Mouse (Mus musculus): ENCODE measurements around the gene Fam13c. TPM values are rescaled to one million over a fixed set of nuclear protein-coding genes. Genes with fewer than 3 reads are reported as not detected.

Gene Fam13c
- polyA plus RNA-seq, 1 experiment from 2014 or later: 8.5 TPM

DNA sequence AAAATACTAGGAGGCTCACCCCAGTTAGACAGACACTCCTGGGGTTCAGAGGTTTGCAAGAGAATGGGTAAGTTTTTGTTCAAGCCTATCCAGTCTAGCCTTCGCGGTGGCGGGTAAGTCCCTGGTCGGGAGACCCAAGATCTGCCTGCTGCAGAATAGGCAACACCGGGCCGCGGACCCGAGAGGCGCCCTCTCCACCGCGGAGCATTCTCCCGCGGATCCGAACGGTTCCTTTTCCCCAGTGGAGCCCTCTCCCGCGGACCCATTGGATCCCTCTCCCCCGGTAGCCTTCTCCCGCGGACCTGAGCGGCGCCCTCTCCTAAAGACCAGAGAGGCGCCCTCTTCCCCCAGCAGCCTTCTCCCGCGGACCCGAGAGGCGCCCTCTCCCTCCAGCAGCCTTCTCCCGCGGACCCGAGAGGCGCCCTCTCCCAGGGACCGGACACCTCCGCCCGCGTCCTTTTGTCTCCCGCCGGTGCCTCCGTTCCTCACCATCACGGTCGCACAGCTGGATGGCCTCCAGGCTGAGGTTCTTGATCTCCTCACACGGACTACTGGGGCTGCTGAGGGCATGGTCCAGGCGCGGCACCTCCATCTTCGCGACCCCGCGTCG is 158.3 kb downstream of the Fam13c start:
- Histone ChIP-seq H3K27ac (replicated peaks) (peak overlapping the region; percentile 77), H3K4me1 (peaks cover 17% of the 10 kb centered on the region), H3K4me3 (peak overlapping the region; percentile 78), H3K9me3 (no peaks in the 10 kb centered on the region), H3K36me3 (replicated peaks) (no peaks in the 10 kb centered on the region), H3K27me3 (replicated peaks; ENCODE audit: low read depth, poor library complexity, severe bottlenecking) (peaks cover 46% of the 10 kb centered on the region)
- DNase-seq (ENCODE audit: low spot score): peak; percentile 68
- under 1% methylated on average over 48 of the region's 48 CpGs for WGBS

DNA sequence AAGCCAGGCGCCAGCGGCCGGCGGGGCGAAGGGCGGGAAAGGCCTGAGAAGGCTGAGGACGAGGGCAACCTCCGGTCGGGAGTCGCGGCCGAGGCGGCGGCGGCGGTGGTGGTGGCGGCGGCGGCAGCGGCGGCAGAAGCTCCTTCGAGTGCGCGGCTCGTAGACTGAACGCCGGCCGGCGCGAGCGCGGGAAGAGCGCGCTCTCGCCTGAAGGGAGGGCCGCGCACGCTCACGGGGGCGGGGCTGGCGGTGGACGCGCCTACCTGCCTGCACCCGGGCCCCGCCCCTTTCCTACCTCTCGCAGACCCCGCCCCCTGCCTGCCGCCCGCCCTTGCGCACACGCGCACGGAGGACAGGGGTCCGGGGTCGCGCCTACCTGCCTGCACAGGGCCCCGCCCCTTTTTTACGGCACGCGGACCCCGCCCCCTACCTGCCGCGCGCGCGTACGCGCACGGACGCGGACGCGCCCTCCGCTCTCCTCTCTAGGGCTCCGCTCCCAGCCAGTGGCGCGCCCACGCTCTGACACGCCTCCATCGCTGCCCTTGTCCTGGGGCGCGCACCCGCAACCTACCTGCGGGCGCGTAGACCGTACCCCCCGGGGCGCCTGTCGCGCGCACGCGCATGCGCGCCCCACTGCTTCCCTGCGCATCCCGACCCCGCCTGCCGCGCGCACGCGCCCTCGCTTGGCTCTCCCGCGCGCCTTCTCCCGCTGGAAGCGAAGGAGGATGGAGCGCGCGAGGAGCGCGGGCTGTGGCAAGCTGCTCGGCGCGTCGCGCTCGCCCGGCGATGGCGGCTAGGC is 159.0 kb downstream of the Fam13c start:
- WGBS: under 1% methylated on average over 124 of the region's 124 CpGs
- DNase-seq (ENCODE audit: low spot score): peak; percentile 91
- no peaks in the 10 kb centered on the region for H3K9me3 ChIP-seq
- H3K4me3 ChIP-seq: peak overlapping the region; percentile 78
- peaks cover 17% of the 10 kb centered on the region for H3K4me1 ChIP-seq
- H3K36me3 ChIP-seq (replicated peaks): no peaks in the 10 kb centered on the region
- H3K27me3 ChIP-seq (replicated peaks; ENCODE audit: low read depth, poor library complexity, severe bottlenecking): peaks cover 46% of the 10 kb centered on the region
- H3K27ac ChIP-seq (replicated peaks): peak overlapping the region; percentile 78

- H3K27ac ChIP-seq (replicated peaks): peak overlapping the region; percentile 78
- no peaks in the 10 kb centered on the region for H3K36me3 ChIP-seq (replicated peaks)
- peak overlapping the region; percentile 78 for H3K4me3 ChIP-seq
- H3K27me3 ChIP-seq (replicated peaks; ENCODE audit: low read depth, poor library complexity, severe bottlenecking): peaks cover 46% of the 10 kb centered on the region
- DNase-seq (ENCODE audit: low spot score): no peak
- peaks cover 17% of the 10 kb centered on the region for H3K4me1 ChIP-seq
- WGBS: under 1% methylated on average over 28 of the region's 28 CpGs
- H3K9me3 ChIP-seq: no peaks in the 10 kb centered on the region
Observed at GRCm38 (mm10) chr10:70599925-70600305, 159.6 kb downstream of the Fam13c start.

Other genes with a start within 250 kb of the Fam13c start
- gene Mrln, start 235.8 kb upstream of the Fam13c start, polyA plus RNA-seq (2016; fragmentation: Nextera tagmentation; extraction: Ambion mirVana): 2.1 and 2.6 TPM in 2 replicates
- 0.24 and 0.26 TPM in 2 replicates for gene Slc16a9, start 195.4 kb upstream of the Fam13c start, polyA plus RNA-seq (2016; fragmentation: Nextera tagmentation; extraction: Ambion mirVana)
- 9.2 and 18.5 TPM in 2 replicates for gene Phyhipl, start 215.5 kb downstream of the Fam13c start, polyA plus RNA-seq (2016; fragmentation: Nextera tagmentation; extraction: Ambion mirVana)